Mouse (Mus musculus): ENCODE data around the gene Txlng. TPM values are rescaled to one million over a fixed set of nuclear protein-coding genes. Genes with fewer than 3 reads are reported as not detected.

The Txlng gene
- polyA plus RNA-seq, 1 experiment from 2014 or later, result 14.5 TPM

DNA sequence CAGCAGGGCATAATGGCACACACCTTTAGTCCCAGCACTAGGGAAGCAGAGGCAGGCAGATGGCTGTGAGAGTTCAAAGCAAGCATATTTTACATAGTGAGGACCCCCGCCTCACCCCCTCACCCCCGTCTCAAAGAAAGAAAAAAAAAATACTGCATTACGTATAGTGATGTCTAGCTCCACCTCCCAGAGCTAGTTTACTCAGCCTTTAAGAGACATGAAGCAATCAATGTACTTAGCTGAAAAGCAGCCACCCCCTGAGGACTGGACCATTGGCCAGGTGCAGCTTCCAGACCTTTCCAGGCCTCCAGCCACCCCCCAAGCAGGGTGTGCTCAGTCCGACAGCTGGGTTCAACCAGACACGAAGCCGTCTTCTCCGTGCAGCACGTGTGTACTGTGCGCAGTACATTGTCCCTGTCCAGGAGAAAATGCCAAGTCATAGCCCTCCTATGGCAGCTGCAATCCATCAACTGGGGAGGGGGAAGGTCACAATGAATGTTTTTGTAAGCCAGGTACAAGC is 93.1 kb downstream of the Txlng start:
- ATAC-seq (ENCODE audit: low read depth), result peak; percentile 85
- peak overlapping the region; percentile 84 for H3K27ac ChIP-seq (ENCODE audit: low read length)
- no peaks in the 10 kb centered on the region for H3K36me3 ChIP-seq (ENCODE audit: control insufficient read depth, insufficient read depth, low read length)
- WGBS, result 34% methylated on average over 9 of the region's 9 CpGs
- peak overlapping the region; percentile 47 for H3K4me3 ChIP-seq (ENCODE audit: low read length)
- peak overlapping the region; percentile 60 for H3K4me2 ChIP-seq (ENCODE audit: low read depth, low read length)
- H3K9me3 ChIP-seq (ENCODE audit: control insufficient read depth, low read length), result no peaks in the 10 kb centered on the region
- peak overlapping the region; percentile 18; the same call in 1 of the 2 replicates for H3K9ac ChIP-seq (ENCODE audit: low read length)
- H3K4me1 ChIP-seq (replicated peaks; ENCODE audit: control insufficient read depth, insufficient read depth, low read length), result no peaks in the 10 kb centered on the region
- H3K27me3 ChIP-seq (ENCODE audit: control insufficient read depth, insufficient read depth, low read depth, low read length), result no peaks in the 10 kb centered on the region

GRCm38 (mm10) chrX:162734997-162735929 is 94.0 kb downstream of the Txlng start:
- WGBS, result 20% methylated on average over 25 of the region's 25 CpGs
- H3K36me3 ChIP-seq (ENCODE audit: control insufficient read depth, insufficient read depth, low read length), result no peaks in the 10 kb centered on the region
- ATAC-seq (ENCODE audit: low read depth), result peak; percentile 86
- peak overlapping the region; percentile 60 for H3K4me2 ChIP-seq (ENCODE audit: low read depth, low read length)
- no peaks in the 10 kb centered on the region for H3K9me3 ChIP-seq (ENCODE audit: control insufficient read depth, low read length)
- H3K4me3 ChIP-seq (ENCODE audit: low read length), result peak overlapping the region; percentile 47
- H3K4me1 ChIP-seq (replicated peaks; ENCODE audit: control insufficient read depth, insufficient read depth, low read length), result no peaks in the 10 kb centered on the region
- peak overlapping the region; percentile 84 for H3K27ac ChIP-seq (ENCODE audit: low read length)
- H3K9ac ChIP-seq (ENCODE audit: low read length), result peak overlapping the region; percentile 59
- H3K27me3 ChIP-seq (ENCODE audit: control insufficient read depth, insufficient read depth, low read depth, low read length), result no peaks in the 10 kb centered on the region

DNA sequence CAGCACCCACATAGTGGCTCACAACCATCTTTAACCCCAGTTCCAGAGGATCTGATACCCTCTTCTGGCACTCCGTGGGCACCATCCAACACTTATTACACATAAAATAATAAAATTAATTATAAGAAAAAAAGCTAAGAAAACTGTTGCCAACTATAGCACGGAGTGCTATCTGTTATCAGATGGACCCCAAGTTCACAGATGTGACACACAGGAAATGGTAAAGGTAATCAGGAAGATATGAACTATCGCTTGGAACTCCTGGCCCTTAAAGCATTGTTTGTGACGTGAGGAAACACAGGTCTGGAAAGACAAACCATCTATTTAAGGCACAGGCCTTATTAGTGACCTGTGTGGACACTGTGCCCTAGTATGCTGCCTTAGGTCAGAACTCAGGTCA is 99.2 kb downstream of the Txlng start:
- 68% methylated on average over 4 of the region's 4 CpGs for WGBS

More for the DNA sequence above, 99.2 kb downstream of the Txlng start:
- Histone ChIP-seq H3K27me3 (ENCODE audit: control insufficient read depth, insufficient read depth, low read depth, low read length) (no peaks in the 10 kb centered on the region), H3K9me3 (ENCODE audit: control insufficient read depth, low read length) (no peaks in the 10 kb centered on the region), H3K4me2 (ENCODE audit: low read depth, low read length) (no peak overlapping the region), H3K4me3 (ENCODE audit: low read length) (no peak overlapping the region), H3K27ac (ENCODE audit: low read length) (no peak overlapping the region), H3K36me3 (ENCODE audit: control insufficient read depth, insufficient read depth, low read length) (no peaks in the 10 kb centered on the region), H3K9ac (ENCODE audit: low read length) (no peak overlapping the region), H3K4me1 (replicated peaks; ENCODE audit: control insufficient read depth, insufficient read depth, low read length) (no peaks in the 10 kb centered on the region)
- no peak for ATAC-seq (ENCODE audit: low read depth)

MicroRNAs within 50 kb of the gene (microRNA counts, 519-probe panel; counts per million panel counts)
- 1,318 counts per million, percentile 15 among the panel's probes with 10 or more counts for microRNA mmu-miR-3473

Small RNAs within 50 kb of the gene (microRNA-seq; reads per million reads assigned to microRNA genes)
- gene Mir3473a, result not detected

Other genes starting within 250 kb of the Txlng start
- gene Reps2, start 185.8 kb downstream of the Txlng start, polyA plus RNA-seq (2015; fragmentation: Nextera tagmentation; extraction: Ambion mirVana), result 0.80 and 0.84 TPM in 2 replicates
- 517 and 530 TPM in 2 replicates for gene Rbbp7, start 69.1 kb downstream of the Txlng start, polyA plus RNA-seq (2015; fragmentation: Nextera tagmentation; extraction: Ambion mirVana)
- 40.8 and 45.9 TPM in 2 replicates for gene Syap1, start 59.0 kb upstream of the Txlng start, polyA plus RNA-seq (2015; fragmentation: Nextera tagmentation; extraction: Ambion mirVana)
- gene Ctps2, start 71.8 kb upstream of the Txlng start, polyA plus RNA-seq (2015; fragmentation: Nextera tagmentation; extraction: Ambion mirVana), result 96.6 and 97.3 TPM in 2 replicates
- 1.9 and 2.8 TPM in 2 replicates for gene S100g, start 135.1 kb upstream of the Txlng start, polyA plus RNA-seq (2015; fragmentation: Nextera tagmentation; extraction: Ambion mirVana)